Mouse (Mus musculus) liver, embryonic 11.5 days (tissue): ENCODE data around the gene Efna4. TPM values are rescaled to one million over a fixed set of nuclear protein-coding genes. Genes with fewer than 3 reads are reported as not detected.

Source experiments
- ATAC-seq: fragments of 200-750 bp; cut with Nextera tagmentation; replicated peaks from 2 replicates; pipeline ENCODE4 v1.8.0; 2017; ENCODE audit warnings: moderate number of reproducible peaks, mild to moderate bottlenecking, moderate TSS enrichment, moderate library complexity; ENCODE audit not compliant: low FRiP score
- DNase-seq: peaks from one replicate; pipeline ENCODE4 v3.0.0-alpha.2; 2017; ENCODE audit warnings: low spot score
- H3K27ac ChIP-seq: fragments of 300-500 bp; sonication (generic); 2 replicates; pipeline ENCODE4 v1.5.1; 2014; ENCODE audit warnings: mild to moderate bottlenecking, low read depth, low read length, control low read depth
- H3K27me3 ChIP-seq: fragments of 300-500 bp; sonication (generic); replicated peaks from 2 replicates; pipeline ENCODE4 v1.6.1; 2014; ENCODE audit warnings: low read length, mixed read lengths; ENCODE audit not compliant: control insufficient read depth, insufficient read depth
- H3K36me3 ChIP-seq: fragments of 300-500 bp; sonication (generic); 2 replicates; pipeline ENCODE4 v1.6.1; 2014; ENCODE audit warnings: mild to moderate bottlenecking, low read length, moderate library complexity, mixed read lengths; ENCODE audit not compliant: control insufficient read depth, insufficient read depth
- H3K4me1 ChIP-seq: fragments of 300-500 bp; sonication (generic); replicated peaks from 2 replicates; pipeline ENCODE4 v1.6.1; 2014; ENCODE audit warnings: low read length, mixed read lengths; ENCODE audit not compliant: control insufficient read depth, insufficient read depth
- H3K4me2 ChIP-seq: fragments of 300-500 bp; sonication (generic); 2 replicates; pipeline ENCODE4 v1.6.1; 2014; ENCODE audit warnings: mild to moderate bottlenecking, control low read depth, moderate library complexity
- H3K4me3 ChIP-seq: fragments of 300-500 bp; sonication (generic); 2 replicates; pipeline ENCODE4 v1.5.1; 2014; ENCODE audit warnings: low read depth, low read length, control low read depth
- H3K9ac ChIP-seq: fragments of 300-500 bp; sonication (generic); 2 replicates; pipeline ENCODE4 v1.6.1; 2014; ENCODE audit warnings: low read depth, low read length, control low read depth
- H3K9me3 ChIP-seq: fragments of 300-500 bp; sonication (generic); 2 replicates; pipeline ENCODE4 v1.6.1; 2016; ENCODE audit warnings: low read length, inconsistent platforms, mixed read lengths; ENCODE audit not compliant: control insufficient read depth
- WGBS: fragments of 180-500 bp; shearing (Covaris S2); extraction: QIAGEN DNeasy Blood & Tissue Kit; methylation state at CpG from one replicate; pipeline ENCODE4 v1.1.7; 2014; 5-methylcytosine and 5-hydroxymethylcytosine counted together
- polyA plus RNA-seq: library from polyadenylated mRNA; unstranded; fragments of >200 nt; fragmentation: Nextera tagmentation; extraction: Ambion mirVana; gene quantifications from 2 replicates; pipeline ENCODE4 v1.2.1, GENCODE M21; 2014

Efna4 gene
- polyA plus RNA-seq, 1 experiment from 2014 or later = 6.9 TPM

GRCm38 (mm10) chr3:89330346-89330745, 7.5 kb downstream of the Efna4 start:
- Histone ChIP-seq H3K9me3 (no peaks in the 10 kb centered on the region), H3K4me1 (no peaks in the 10 kb centered on the region), H3K4me3 (no peak overlapping the region), H3K27me3 (peaks cover 39% of the 10 kb centered on the region), H3K27ac (no peak overlapping the region), H3K36me3 (peaks cover 6% of the 10 kb centered on the region; the same call in 1 of the 2 replicates), H3K4me2 (no peak overlapping the region), H3K9ac (no peak overlapping the region)
- ATAC-seq (no peak), DNase-seq (no peak)
- WGBS = 53% methylated on average over 3 of the region's 3 CpGs

- peaks cover 38% of the 10 kb centered on the region for H3K27me3 ChIP-seq
- DNase-seq = no peak
- H3K9ac ChIP-seq = no peak overlapping the region
- H3K9me3 ChIP-seq = no peaks in the 10 kb centered on the region
- no peak overlapping the region for H3K4me2 ChIP-seq
- no peaks in the 10 kb centered on the region for H3K4me1 ChIP-seq
- no peak for ATAC-seq
- no peak overlapping the region for H3K27ac ChIP-seq
- peaks cover 2% of the 10 kb centered on the region; the same call in 1 of the 2 replicates for H3K36me3 ChIP-seq
- 23% methylated on average over 4 of the region's 4 CpGs for WGBS
- H3K4me3 ChIP-seq = no peak overlapping the region
Observed at GRCm38 (mm10) chr3:89328623-89329022, 9.2 kb downstream of the Efna4 start.

GRCm38 (mm10) chr3:89327371-89327870, 10.4 kb downstream of the Efna4 start:
- peaks cover 47% of the 10 kb centered on the region for H3K27me3 ChIP-seq
- no peaks in the 10 kb centered on the region for H3K36me3 ChIP-seq
- H3K9ac ChIP-seq = peak overlapping the region; percentile 32; the same call in 1 of the 2 replicates
- no peak for DNase-seq
- peaks cover 5% of the 10 kb centered on the region; the same call in 1 of the 2 replicates for H3K4me1 ChIP-seq
- no peak for ATAC-seq
- no peak overlapping the region for H3K4me3 ChIP-seq
- no peaks in the 10 kb centered on the region for H3K9me3 ChIP-seq
- H3K4me2 ChIP-seq = no peak overlapping the region
- H3K27ac ChIP-seq = no peak overlapping the region
- 53% methylated on average over 9 of the region's 9 CpGs for WGBS

- no peak overlapping the region for H3K27ac ChIP-seq
- no peak overlapping the region for H3K4me2 ChIP-seq
- WGBS = 74% methylated on average over 8 of the region's 8 CpGs
- DNase-seq (no peak), ATAC-seq (no peak; the same call in 1 of the 2 replicates)
- no peaks in the 10 kb centered on the region for H3K36me3 ChIP-seq
- peaks cover 18% of the 10 kb centered on the region for H3K4me1 ChIP-seq
- H3K9ac ChIP-seq = no peak overlapping the region
- H3K4me3 ChIP-seq = no peak overlapping the region
- no peaks in the 10 kb centered on the region for H3K9me3 ChIP-seq
- peaks cover 58% of the 10 kb centered on the region for H3K27me3 ChIP-seq
Observed at GRCm38 (mm10) chr3:89325882-89326281, 11.9 kb downstream of the Efna4 start.

- Histone ChIP-seq H3K36me3 (no peaks in the 10 kb centered on the region), H3K27me3 (peaks cover 74% of the 10 kb centered on the region), H3K4me1 (peaks cover 32% of the 10 kb centered on the region), H3K9ac (peak within 1 kb of the TSS; percentile 37; the same call in 1 of the 2 replicates), H3K4me3 (peak within 1 kb of the TSS; percentile 63), H3K4me2 (peak within 1 kb of the TSS; percentile 89), H3K9me3 (no peaks in the 10 kb centered on the region), H3K27ac (no peak within 1 kb of the TSS)
- peak; percentile 27; the same call in 1 of the 2 replicates for ATAC-seq
- WGBS = 1% methylated on average over 53 of the region's 53 CpGs
- DNase-seq = peak; percentile 64
Observed at GRCm38 (mm10) chr3:89322514-89323165, 15.2 kb downstream of the Efna4 start, which contains the start of gene Efna3. Gene Efna3, minus strand, starts transcription at chr3:89322965.

GRCm38 (mm10) chr3:89322131-89322500, 15.7 kb downstream of the Efna4 start:
- no peaks in the 10 kb centered on the region for H3K36me3 ChIP-seq
- peak overlapping the region; percentile 89 for H3K4me2 ChIP-seq
- peak overlapping the region; percentile 63 for H3K4me3 ChIP-seq
- no peak overlapping the region for H3K9ac ChIP-seq
- peaks cover 74% of the 10 kb centered on the region for H3K27me3 ChIP-seq
- peaks cover 32% of the 10 kb centered on the region for H3K4me1 ChIP-seq
- WGBS = 2% methylated on average over 14 of the region's 14 CpGs
- H3K9me3 ChIP-seq = no peaks in the 10 kb centered on the region
- no peak for DNase-seq
- no peak for ATAC-seq
- no peak overlapping the region for H3K27ac ChIP-seq

GRCm38 (mm10) chr3:89321183-89322130, 16.4 kb downstream of the Efna4 start:
- DNase-seq = no peak

GRCm38 (mm10) chr3:89320581-89321182, 17.1 kb downstream of the Efna4 start:
- H3K4me2 ChIP-seq = peak overlapping the region; percentile 89
- ATAC-seq (no peak), DNase-seq (peak; percentile 56)
- no peak overlapping the region for H3K27ac ChIP-seq
- peaks cover 38% of the 10 kb centered on the region for H3K4me1 ChIP-seq
- H3K36me3 ChIP-seq = no peaks in the 10 kb centered on the region
- WGBS = 2% methylated on average over 40 of the region's 41 CpGs
- no peak overlapping the region for H3K9ac ChIP-seq
- H3K27me3 ChIP-seq = peaks cover 84% of the 10 kb centered on the region
- H3K4me3 ChIP-seq = peak overlapping the region; percentile 63
- H3K9me3 ChIP-seq = no peaks in the 10 kb centered on the region

More at GRCm38 (mm10) chr3:89321183-89322130, 16.4 kb downstream of the Efna4 start:
- ATAC-seq = no peak
- Histone ChIP-seq H3K4me3 (peak overlapping the region; percentile 63), H3K27me3 (peaks cover 76% of the 10 kb centered on the region), H3K36me3 (no peaks in the 10 kb centered on the region), H3K4me2 (peak overlapping the region; percentile 89), H3K9me3 (no peaks in the 10 kb centered on the region), H3K4me1 (peaks cover 32% of the 10 kb centered on the region), H3K9ac (no peak overlapping the region), H3K27ac (no peak overlapping the region)
- under 1% methylated on average over 65 of the region's 66 CpGs for WGBS
